Mouse (Mus musculus): ENCODE results near the gene Vmn1r5. TPM values are rescaled to one million over a fixed set of nuclear protein-coding genes. Genes with fewer than 3 reads are reported as not detected.
"Not testable (repeated sequence)": the region's sequence is repeated elsewhere in the genome, so short reads cannot be mapped to it uniquely, and the experiment has no call there.

The Vmn1r5 gene
- polyA plus RNA-seq (2015; fragmentation: Nextera tagmentation; extraction: Ambion mirVana): not detected in 2 replicates

DNA sequence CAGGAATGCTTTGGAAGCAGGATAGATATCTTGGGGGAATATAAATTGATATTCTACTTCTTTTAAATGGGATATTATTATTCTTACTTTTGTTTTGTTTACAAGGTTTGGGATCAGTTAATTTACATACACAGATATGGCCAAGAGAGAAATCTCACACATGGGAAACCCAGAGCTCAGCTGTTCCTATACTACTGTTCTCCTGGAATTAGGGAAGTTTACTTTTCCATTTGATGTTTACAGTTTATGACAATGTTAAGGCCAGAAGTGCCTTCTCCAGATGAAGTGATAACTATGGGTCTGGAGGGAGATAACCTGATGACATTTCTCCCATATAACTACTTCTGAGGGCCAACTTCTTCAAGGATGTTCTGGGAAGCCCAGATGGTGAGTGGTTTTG, at the start of gene Vmn1r5:
Gene Vmn1r5 (plus strand): TSS at position 301 of the 400 bp plus-strand sequence.
- no peaks in the 10 kb centered on the region for H3K4me1 ChIP-seq
- no peaks in the 10 kb centered on the region for H3K36me3 ChIP-seq
- no peak for ATAC-seq (ENCODE audit: insufficient number of reproducible peaks, low FRiP score, low TSS enrichment, low read depth)
- no peak within 1 kb of the TSS for H3K27ac ChIP-seq
- H3K27me3 ChIP-seq: no peaks in the 10 kb centered on the region
- no peak within 1 kb of the TSS for H3K4me3 ChIP-seq
- no peak within 1 kb of the TSS for H3K9ac ChIP-seq
- H3K9me3 ChIP-seq: no peaks in the 10 kb centered on the region
- no peak within 1 kb of the TSS for H3K4me2 ChIP-seq

GRCm38 (mm10) chr6:56923331-56923725, 46.7 kb upstream of the Vmn1r5 start:
- Histone ChIP-seq H3K27me3 (no peaks in the 10 kb centered on the region), H3K4me1 (0 out of 2 replicates have a peak, but pooled peaks cover 4% of the 10 kb centered on the region), H3K4me2 (peak overlapping the region; percentile 60), H3K36me3 (no peaks in the 10 kb centered on the region), H3K9me3 (no peaks in the 10 kb centered on the region), H3K27ac (peak overlapping the region; percentile 95), H3K4me3 (peak overlapping the region; percentile 72), H3K9ac (peak overlapping the region; percentile 71)
- WGBS: under 1% methylated on average over 25 of the region's 25 CpGs
- ATAC-seq (ENCODE audit: insufficient number of reproducible peaks, low FRiP score, low TSS enrichment, low read depth): no peak

- Histone ChIP-seq H3K9me3 (no peaks in the 10 kb centered on the region), H3K4me2 (peak within 1 kb of the TSS; percentile 60), H3K36me3 (no peaks in the 10 kb centered on the region), H3K27me3 (no peaks in the 10 kb centered on the region), H3K4me3 (peak within 1 kb of the TSS; percentile 72), H3K4me1 (0 out of 2 replicates have a peak, but pooled peaks cover 4% of the 10 kb centered on the region), H3K27ac (peak within 1 kb of the TSS; percentile 95), H3K9ac (peak within 1 kb of the TSS; percentile 71)
- WGBS: 3% methylated on average over 64 of the region's 64 CpGs
- peak; percentile 98 for ATAC-seq (ENCODE audit: insufficient number of reproducible peaks, low FRiP score, low TSS enrichment, low read depth)
Measured at GRCm38 (mm10) chr6:56923726-56924707, 46.1 kb upstream of the Vmn1r5 start, which contains the start of the genes Nt5c3 and Vmn1r4. Gene Nt5c3 (minus strand): TSS chr6:56923932. Gene Vmn1r4 (plus strand): TSS chr6:56924015.

GRCm38 (mm10) chr6:56931648-56932415, 38.2 kb upstream of the Vmn1r5 start:
- Histone ChIP-seq H3K4me1 (no peaks in the 10 kb centered on the region), H3K27ac (no peak overlapping the region), H3K9me3 (no peaks in the 10 kb centered on the region), H3K27me3 (no peaks in the 10 kb centered on the region), H3K36me3 (no peaks in the 10 kb centered on the region), H3K4me3 (no peak overlapping the region), H3K4me2 (no peak overlapping the region), H3K9ac (no peak overlapping the region)
- no peak for ATAC-seq (ENCODE audit: insufficient number of reproducible peaks, low FRiP score, low TSS enrichment, low read depth)
- WGBS: 51% methylated on average over 4 of the region's 4 CpGs

GRCm38 (mm10) chr6:56932464-56932863, 37.6 kb upstream of the Vmn1r5 start:
- H3K4me2 ChIP-seq: no peak overlapping the region
- no peaks in the 10 kb centered on the region for H3K27me3 ChIP-seq
- ATAC-seq (ENCODE audit: insufficient number of reproducible peaks, low FRiP score, low TSS enrichment, low read depth): no peak
- H3K4me3 ChIP-seq: no peak overlapping the region
- H3K9me3 ChIP-seq: no peaks in the 10 kb centered on the region
- H3K4me1 ChIP-seq: no peaks in the 10 kb centered on the region
- 64% methylated on average over 2 of the region's 2 CpGs for whole genome bisulfite sequencing
- no peaks in the 10 kb centered on the region for H3K36me3 ChIP-seq
- H3K27ac ChIP-seq: no peak overlapping the region
- no peak overlapping the region for H3K9ac ChIP-seq

DNA sequence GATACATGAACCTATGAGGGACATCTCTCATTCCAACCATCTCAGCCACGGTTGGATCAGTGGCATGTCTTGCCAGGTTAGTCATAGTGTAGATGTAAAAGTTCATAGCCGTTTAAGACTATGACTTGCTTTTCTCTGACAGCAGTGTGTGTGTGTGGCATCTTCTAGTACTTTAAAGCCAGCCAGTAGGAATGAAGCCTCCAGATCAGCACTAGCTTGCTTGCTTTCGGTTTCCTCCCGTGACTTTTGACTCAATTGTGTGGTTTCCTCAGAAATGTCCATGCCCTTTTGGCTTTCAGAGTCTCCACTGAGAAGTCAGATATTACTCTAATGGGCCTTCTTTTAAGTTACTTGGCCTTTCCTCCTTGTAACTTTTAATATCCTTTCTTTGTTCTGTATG, 35.7 kb upstream of the Vmn1r5 start:
- Histone ChIP-seq H3K4me2 (no peak overlapping the region), H3K27me3 (no peaks in the 10 kb centered on the region), H3K4me3 (no peak overlapping the region), H3K27ac (no peak overlapping the region), H3K4me1 (no peaks in the 10 kb centered on the region), H3K36me3 (no peaks in the 10 kb centered on the region), H3K9ac (no peak overlapping the region), H3K9me3 (no peaks in the 10 kb centered on the region)
- WGBS: 81% methylated on average over 4 of the region's 4 CpGs
- no peak for ATAC-seq (ENCODE audit: insufficient number of reproducible peaks, low FRiP score, low TSS enrichment, low read depth)

DNA sequence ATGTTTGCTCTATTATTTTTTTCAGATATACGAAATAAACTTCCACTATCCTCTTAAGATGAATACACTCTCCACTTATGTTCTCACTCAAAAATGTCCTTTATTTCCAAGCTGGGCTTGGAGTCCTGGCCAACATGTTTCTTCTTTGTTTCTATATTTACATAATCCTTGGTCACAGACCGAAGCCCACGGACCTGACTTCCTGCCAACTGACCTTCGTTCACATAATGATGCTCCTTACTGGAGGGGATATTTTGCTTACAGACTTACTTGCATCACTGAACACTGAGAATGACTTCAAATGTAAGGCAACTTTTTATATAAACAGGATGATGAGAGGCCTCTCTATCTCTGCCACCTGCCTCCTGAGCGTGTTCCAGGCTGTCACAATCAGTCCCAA, 13.6 kb upstream of the Vmn1r5 start:
- 83% methylated on average over 5 of the region's 5 CpGs for WGBS
- no peaks in the 10 kb centered on the region for H3K9me3 ChIP-seq
- no peak overlapping the region for H3K27ac ChIP-seq
- H3K27me3 ChIP-seq: no peaks in the 10 kb centered on the region
- H3K4me1 ChIP-seq: no peaks in the 10 kb centered on the region
- no peak overlapping the region for H3K9ac ChIP-seq
- ATAC-seq (ENCODE audit: insufficient number of reproducible peaks, low FRiP score, low TSS enrichment, low read depth): no peak
- H3K4me2 ChIP-seq: no peak overlapping the region
- H3K36me3 ChIP-seq: no peaks in the 10 kb centered on the region
- no peak overlapping the region for H3K4me3 ChIP-seq

DNA sequence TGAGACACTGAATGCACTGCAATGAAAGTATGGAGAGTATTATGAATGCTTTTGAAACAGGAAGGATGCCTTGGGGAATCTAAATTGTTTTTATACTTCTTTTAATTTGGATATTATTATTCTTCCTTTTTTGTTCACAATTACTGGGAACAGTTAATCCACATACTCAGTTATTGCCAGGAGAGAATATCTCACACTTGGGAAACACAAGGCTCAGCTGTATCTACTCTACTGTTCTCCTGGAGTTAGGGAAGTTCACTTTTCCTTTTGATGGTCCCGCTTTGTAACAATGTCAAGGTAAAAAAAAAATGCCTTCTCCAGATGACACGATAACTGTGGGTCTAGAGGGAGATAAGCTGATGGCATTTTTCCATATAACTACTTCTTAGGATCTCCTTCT, 26.9 kb downstream of the Vmn1r5 start, which contains the start of gene Vmn1r6:
Gene Vmn1r6 (plus strand): TSS at position 301 of the 400 bp plus-strand sequence.
- Histone ChIP-seq H3K27ac (no peak within 1 kb of the TSS), H3K9ac (no peak within 1 kb of the TSS), H3K4me3 (no peak within 1 kb of the TSS), H3K27me3 (no peaks in the 10 kb centered on the region), H3K9me3 (no peaks in the 10 kb centered on the region), H3K4me1 (no peaks in the 10 kb centered on the region), H3K4me2 (no peak within 1 kb of the TSS), H3K36me3 (no peaks in the 10 kb centered on the region)
- ATAC-seq (ENCODE audit: insufficient number of reproducible peaks, low FRiP score, low TSS enrichment, low read depth): no peak
- WGBS: 76% methylated on average over 2 of the region's 2 CpGs

DNA sequence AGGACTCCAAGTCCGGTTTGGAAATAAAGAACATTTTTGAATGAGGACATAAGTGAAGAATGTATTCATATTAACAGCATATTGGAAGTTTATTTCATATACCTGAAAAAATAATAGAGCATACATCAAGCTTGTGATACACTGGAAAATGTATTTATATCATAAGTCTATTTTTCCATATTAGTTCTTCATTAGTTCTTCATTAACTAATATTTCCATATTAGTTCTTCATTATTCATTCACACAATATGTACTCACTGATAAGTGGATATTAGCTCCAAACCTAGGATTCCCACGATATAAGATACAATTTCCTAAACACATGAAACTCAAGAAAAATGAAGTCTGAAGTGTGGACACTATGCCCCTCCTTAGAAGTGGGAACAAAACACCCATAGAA, 55.2 kb downstream of the Vmn1r5 start, which contains the start of gene Vmn1r7:
Gene Vmn1r7 (minus strand): TSS at position 101 of the 400 bp plus-strand sequence.
- not testable (repeated sequence) for H3K9ac ChIP-seq; H3K4me2 ChIP-seq; H3K27me3 ChIP-seq; H3K9me3 ChIP-seq; H3K4me1 ChIP-seq; H3K36me3 ChIP-seq; ATAC-seq (ENCODE audit: insufficient number of reproducible peaks, low FRiP score, low TSS enrichment, low read depth); H3K4me3 ChIP-seq; H3K27ac ChIP-seq
- WGBS: 92% methylated on average over 2 of the region's 2 CpGs

DNA sequence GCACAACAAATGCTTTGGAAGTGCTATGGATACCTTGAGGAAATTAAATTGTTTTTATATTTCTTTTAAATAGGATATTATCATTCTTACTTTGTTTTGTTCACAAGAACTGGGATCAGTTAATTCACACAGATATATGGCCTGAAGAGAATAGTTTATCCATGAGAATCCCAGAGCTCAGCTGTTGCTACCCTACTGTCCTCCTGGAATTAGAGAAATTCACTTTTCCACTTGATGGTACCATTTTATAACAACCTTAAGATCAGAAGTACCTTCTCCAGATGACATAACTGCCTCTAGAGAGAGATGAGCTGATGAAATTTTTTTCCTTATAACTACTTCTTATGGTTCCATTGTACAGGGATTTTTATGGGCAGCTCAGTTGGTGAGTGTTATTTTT, 61.9 kb downstream of the Vmn1r5 start, which contains the start of gene Vmn1r8:
Gene Vmn1r8 (plus strand): TSS at position 301 of the 400 bp plus-strand sequence.
- no peak within 1 kb of the TSS for H3K4me2 ChIP-seq
- H3K4me1 ChIP-seq: no peaks in the 10 kb centered on the region
- ATAC-seq (ENCODE audit: insufficient number of reproducible peaks, low FRiP score, low TSS enrichment, low read depth): no peak

GRCm38 (mm10) chr6:57034674-57035073, 64.6 kb downstream of the Vmn1r5 start:
- ATAC-seq (ENCODE audit: insufficient number of reproducible peaks, low FRiP score, low TSS enrichment, low read depth): no peak
- Histone ChIP-seq H3K9me3 (no peaks in the 10 kb centered on the region), H3K9ac (no peak overlapping the region), H3K27ac (no peak overlapping the region), H3K4me2 (no peak overlapping the region), H3K4me1 (no peaks in the 10 kb centered on the region), H3K4me3 (no peak overlapping the region), H3K36me3 (no peaks in the 10 kb centered on the region), H3K27me3 (no peaks in the 10 kb centered on the region)
- WGBS: 62% methylated on average over 2 of the region's 2 CpGs

More for the DNA sequence above, 61.9 kb downstream of the Vmn1r5 start, which contains the start of gene Vmn1r8:
- no peaks in the 10 kb centered on the region for H3K36me3 ChIP-seq
- no peaks in the 10 kb centered on the region for H3K27me3 ChIP-seq
- no peak within 1 kb of the TSS for H3K4me3 ChIP-seq
- no peak within 1 kb of the TSS for H3K9ac ChIP-seq
- no peaks in the 10 kb centered on the region for H3K9me3 ChIP-seq
- H3K27ac ChIP-seq: no peak within 1 kb of the TSS
